Mouse (Mus musculus) brain, embryonic 14.5 days (tissue): Measurements from ENCODE around the gene Pcsk4.

ENCODE experiments used
- CTCF ChIP-seq: fragments of 200-500 bp; IDR thresholded peaks from 2 replicates; pipeline ENCODE4 v1.5.1; 2012; ENCODE audit warnings: inconsistent platforms, mild to moderate bottlenecking, moderate library complexity, borderline replicate concordance; ENCODE audit not compliant: insufficient read depth, insufficient read length; ENCODE audit errors: extremely low read depth
- POLR2A ChIP-seq: fragments of 200-500 bp; IDR thresholded peaks from 2 replicates; pipeline ENCODE4 v1.6.1; 2012; ENCODE audit warnings: mild to moderate bottlenecking, inconsistent platforms, borderline replicate concordance; ENCODE audit not compliant: poor library complexity, insufficient read depth, insufficient read length, severe bottlenecking; ENCODE audit errors: extremely low read depth

GRCm38 (mm10) chr10:80278390-80278789 lies 50.9 kb downstream of the Pcsk4 start:
- TF ChIP-seq POLR2A = no peak
- no peak for TF ChIP-seq CTCF
